Comparison of ENCODE assay signal across 8 mouse cellular contexts in genomic region chr2:30707099-30708000, GRCm38 (mm10).
A peak's percentile ranks its signal among the peaks of the same experiment; 100 is the strongest.
DNase-seq lines count a peak whose midpoint lies in the region; ATAC-seq and TF ChIP-seq lines count a peak whose summit lies in the region.

No protein-coding gene starts in this region.

- no peaks in the 10 kb centered on the region for H3K36me3 ChIP-seq in lung, embryonic 14.5 days (ENCODE audit: insufficient read depth)

- ATAC-seq in lung, embryonic 14.5 days (ENCODE audit: insufficient read depth): peak; percentile 58

- peak overlapping the region; percentile 32 for H3K4me3 ChIP-seq in lung, embryonic 14.5 days (ENCODE audit: low read depth, low read length)

- H3K9me3 ChIP-seq in lung, embryonic 14.5 days (ENCODE audit: low read depth, low read length): no peaks in the 10 kb centered on the region

- DNase-seq in 3134 (ENCODE audit: extremely low read depth, insufficient read length, low spot score) (peak; percentile 81), NIH3T3 (ENCODE audit: low read depth) (peak; percentile 86)
- DNase-seq in embryo, embryonic 11 days: peak; percentile 87
- peak; percentile 88 to 89 for DNase-seq in heart, adult 9 months (ENCODE audit: low spot score in 2 of 2)
- DNase-seq in kidney, adult 18-20 months: peak; percentile 77
- peak; percentile 88 for DNase-seq in lung, embryonic 14.5 days
- peak; percentile 73 for DNase-seq in retina, embryonic 14.5 days (ENCODE audit: low spot score)
- DNase-seq in layer of hippocampus, adult 9-11 months: no peak

- H3K27me3 ChIP-seq in lung, embryonic 14.5 days (ENCODE audit: insufficient read depth, low read length): no peaks in the 10 kb centered on the region

- WGBS in lung, embryonic 14.5 days: 4% methylated on average over 44 of the region's 44 CpGs

- peak overlapping the region; percentile 100 for H3K27ac ChIP-seq in lung, embryonic 14.5 days (ENCODE audit: low read depth)

- H3K4me1 ChIP-seq in lung, embryonic 14.5 days (ENCODE audit: insufficient read depth): peaks cover 42% of the 10 kb centered on the region

- H3K4me2 ChIP-seq in lung, embryonic 14.5 days: peak overlapping the region; percentile 89

- peak overlapping the region; percentile 72 for H3K9ac ChIP-seq in lung, embryonic 14.5 days

- peak; percentile 43 for TF ChIP-seq CTCF in lung, embryonic 14.5 days (IDR thresholded peaks at IDR 0.05; ENCODE audit: low read depth)
